Mouse (Mus musculus): ENCODE results near the gene Camk1d. TPM values are rescaled to one million over a fixed set of nuclear protein-coding genes. Genes with fewer than 3 reads are reported as not detected.
"Not testable (repeated sequence)": the region's sequence is repeated elsewhere in the genome, so short reads cannot be mapped to it uniquely, and the experiment has no call there.

The Camk1d gene
- total RNA-seq, 2 experiments from 2014 or later: 0.26 to 4.5 TPM

DNA sequence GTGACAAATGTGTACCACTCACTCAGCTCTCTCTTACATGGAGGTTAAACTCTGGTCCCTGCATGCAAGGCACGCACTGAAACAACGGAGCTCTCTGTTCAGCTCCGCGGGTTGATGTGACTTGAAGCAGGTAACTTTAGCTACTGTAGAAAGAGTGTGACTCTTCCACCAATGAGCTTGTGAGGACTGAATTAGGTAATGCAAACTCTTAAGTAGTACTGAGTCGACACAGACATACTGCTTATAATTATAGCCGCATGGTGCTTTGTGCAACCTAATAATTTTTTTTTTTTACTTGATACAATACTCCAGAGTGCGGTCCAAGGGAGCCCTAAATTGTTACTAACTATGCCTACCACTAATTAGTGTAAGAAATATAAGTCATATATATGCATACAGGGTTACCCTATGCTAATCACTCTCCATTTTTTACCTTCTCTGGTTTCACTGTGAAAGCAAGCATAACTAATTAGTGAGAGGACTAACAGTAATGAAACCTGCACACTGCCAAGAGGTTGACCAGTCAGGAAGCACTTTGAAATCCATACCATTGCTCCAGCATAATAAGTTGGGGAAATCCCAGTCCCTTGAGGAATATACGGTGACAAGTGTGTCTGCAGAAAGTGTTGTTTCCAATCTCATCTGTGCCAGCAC, 125.9 kb downstream of the Camk1d start:
- no peak for ATAC-seq (replicated peaks; ENCODE audit: poor library complexity, severe bottlenecking)

DNA sequence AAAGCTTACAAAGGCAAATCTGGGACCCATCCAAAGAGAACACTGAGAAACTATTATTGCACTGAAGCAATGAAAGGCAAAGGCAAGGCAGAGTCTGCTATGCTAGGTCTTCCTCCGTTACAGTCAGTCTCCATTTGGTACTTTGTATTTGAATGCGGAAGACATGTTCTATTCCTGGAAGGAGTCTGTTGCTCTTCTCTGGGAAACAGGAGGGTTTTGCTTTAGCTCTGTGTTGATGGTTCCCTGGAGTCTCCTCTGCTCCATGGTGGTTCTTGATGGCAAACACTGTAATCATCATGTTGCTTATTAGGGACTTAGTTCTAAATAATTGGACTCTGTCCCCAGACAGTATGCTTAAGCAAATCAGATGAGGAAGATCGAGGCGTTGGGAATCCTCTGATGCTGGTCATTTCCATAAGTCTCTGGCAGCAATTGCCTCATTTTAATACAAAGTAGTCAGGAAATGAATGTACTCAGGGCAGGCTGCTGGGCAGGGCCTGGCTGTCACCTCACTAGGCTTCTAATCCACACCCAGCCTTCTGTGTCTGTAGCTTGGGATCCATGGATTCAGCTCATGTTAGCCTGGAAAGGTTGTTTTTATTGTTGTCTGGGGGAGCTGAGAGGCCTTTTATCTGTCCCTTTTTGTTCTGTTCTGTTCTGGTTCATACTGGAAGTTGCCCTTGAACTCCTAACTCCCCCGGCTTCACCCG, 129.8 kb downstream of the Camk1d start:
- ATAC-seq (replicated peaks; ENCODE audit: poor library complexity, severe bottlenecking): no peak

DNA sequence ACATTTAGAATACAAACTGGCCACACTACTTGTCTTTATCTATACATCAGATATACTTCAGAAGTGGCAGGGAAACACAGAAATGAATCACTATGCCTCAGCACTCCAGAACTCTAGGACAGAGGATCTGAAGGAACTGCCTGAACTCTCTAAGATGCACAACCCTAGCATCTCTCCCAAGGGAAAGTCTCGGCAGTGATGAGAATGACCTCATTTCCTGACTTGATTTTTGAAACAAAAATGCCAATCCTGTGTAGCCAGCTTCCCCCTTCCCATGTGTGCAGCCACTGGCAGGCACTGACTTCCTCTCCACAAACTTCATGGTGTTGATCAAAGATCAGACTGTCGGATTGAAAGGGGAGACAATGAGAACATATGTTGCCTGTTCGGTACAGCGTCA, 134.9 kb downstream of the Camk1d start:
- no peak for ATAC-seq (replicated peaks; ENCODE audit: poor library complexity, severe bottlenecking)

GRCm38 (mm10) chr2:5577399-5578129, 136.8 kb downstream of the Camk1d start:
- ATAC-seq (replicated peaks; ENCODE audit: poor library complexity, severe bottlenecking): no peak

- ATAC-seq (replicated peaks; ENCODE audit: poor library complexity, severe bottlenecking): no peak
Observed at GRCm38 (mm10) chr2:5572314-5573006, 141.9 kb downstream of the Camk1d start.

DNA sequence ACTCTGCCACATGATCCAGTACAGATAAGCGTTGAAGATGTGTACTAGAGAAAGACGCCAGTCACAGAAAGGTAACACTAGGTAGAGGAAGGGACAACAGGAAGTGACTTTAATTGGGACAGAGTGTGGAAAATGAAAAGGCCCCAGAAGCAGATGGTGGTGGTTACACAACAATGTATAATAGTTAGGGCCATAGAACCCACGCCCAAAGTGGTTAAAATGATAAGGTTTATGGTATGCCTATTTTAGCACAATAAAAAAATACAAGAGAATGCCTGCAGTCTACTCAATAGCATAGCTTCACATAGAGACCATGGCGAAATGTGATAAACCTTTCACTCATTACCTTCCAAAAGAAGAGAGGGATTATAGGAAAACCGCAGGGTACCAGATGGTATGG, 147.7 kb downstream of the Camk1d start:
- no peak for ATAC-seq (replicated peaks; ENCODE audit: poor library complexity, severe bottlenecking)

GRCm38 (mm10) chr2:5563685-5564084, 150.6 kb downstream of the Camk1d start:
- ATAC-seq (replicated peaks; ENCODE audit: poor library complexity, severe bottlenecking): no peak

DNA sequence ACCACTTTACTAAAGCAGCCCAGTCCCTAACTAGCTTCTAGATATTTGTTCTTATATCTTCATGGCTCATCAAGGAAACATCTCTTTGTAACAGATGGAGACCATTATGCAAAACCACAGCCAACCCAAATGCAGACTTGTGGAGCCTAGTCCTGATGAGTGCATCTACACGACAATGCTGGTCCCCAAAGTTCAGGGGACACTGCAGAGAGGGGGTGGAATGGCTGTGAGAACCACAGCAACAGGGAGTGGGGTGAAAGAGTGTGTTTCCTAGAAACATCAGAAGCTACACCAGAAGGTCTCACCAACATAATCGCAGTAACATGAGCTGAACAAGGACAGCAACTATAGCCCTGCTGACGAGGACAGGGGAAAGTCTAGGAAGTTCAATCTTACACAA, 152.9 kb downstream of the Camk1d start:
- no peak for ATAC-seq (replicated peaks; ENCODE audit: poor library complexity, severe bottlenecking)

GRCm38 (mm10) chr2:5553264-5553663, 161.1 kb downstream of the Camk1d start:
- ATAC-seq (replicated peaks; ENCODE audit: poor library complexity, severe bottlenecking): no peak

DNA sequence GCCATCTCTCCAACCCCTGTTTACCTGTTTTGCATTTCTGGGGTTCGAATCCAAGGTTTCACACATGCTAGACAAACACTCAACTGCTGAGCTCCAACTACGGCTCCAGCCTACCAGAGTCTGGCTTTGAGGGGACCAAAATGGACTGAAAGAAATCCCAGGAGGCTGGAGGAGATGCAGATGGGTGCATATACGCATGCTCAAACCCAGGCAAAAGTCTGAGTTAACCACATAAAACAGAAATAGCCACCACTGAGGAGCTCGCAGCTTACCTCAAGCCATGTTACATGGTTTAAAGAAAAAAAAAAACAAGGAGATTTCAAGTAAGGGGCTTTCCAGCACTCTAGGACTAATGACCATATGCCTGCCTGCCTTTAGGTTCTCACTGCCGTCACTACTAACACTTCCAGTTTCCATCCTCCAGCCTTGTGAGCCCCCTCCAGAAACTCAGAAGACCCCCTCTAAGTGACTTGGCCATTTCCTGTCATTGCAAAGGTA, 162.5 kb downstream of the Camk1d start:
- ATAC-seq (replicated peaks; ENCODE audit: poor library complexity, severe bottlenecking): no peak

DNA sequence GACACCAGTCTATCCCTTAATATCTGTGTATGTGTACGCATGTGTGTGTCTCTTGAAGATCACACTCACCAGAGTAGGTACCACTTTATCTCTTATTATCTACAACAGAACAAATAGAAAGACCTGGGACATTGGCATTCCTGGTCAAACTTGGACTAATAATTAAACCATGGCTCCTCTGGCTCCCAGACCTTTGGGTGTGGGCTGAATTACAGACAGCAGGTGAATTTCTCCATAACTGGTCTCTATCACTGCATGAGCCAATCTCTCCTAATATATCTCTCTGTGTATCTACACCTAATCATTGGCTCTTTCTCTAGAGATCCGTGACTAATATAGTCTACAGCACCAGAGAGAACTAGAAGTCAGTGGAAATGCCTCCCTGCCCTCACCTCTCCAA, 165.0 kb downstream of the Camk1d start:
- no peak for ATAC-seq (replicated peaks; ENCODE audit: poor library complexity, severe bottlenecking)

DNA sequence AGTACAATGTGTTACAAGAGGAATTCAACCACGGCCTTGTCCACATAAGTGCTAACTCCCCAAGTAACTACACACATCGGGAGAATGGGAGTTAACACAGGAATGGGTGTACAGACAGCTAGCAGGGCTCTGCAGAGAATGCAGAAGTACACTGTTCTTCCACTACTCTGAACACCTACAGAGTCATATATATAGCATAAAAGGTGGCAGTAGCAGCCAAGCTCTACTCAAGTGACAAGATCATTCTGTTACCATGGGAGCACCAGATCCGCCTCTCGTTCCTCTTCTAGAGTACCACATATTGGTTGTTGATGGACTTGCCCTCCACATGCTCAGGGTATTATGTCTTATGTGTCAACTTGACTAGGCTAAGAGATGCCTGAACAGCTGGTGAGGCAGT, 165.4 kb downstream of the Camk1d start:
- no peak for ATAC-seq (replicated peaks; ENCODE audit: poor library complexity, severe bottlenecking)

- ATAC-seq (replicated peaks; ENCODE audit: poor library complexity, severe bottlenecking): no peak
Observed at GRCm38 (mm10) chr2:5540870-5541269, 173.4 kb downstream of the Camk1d start.

DNA sequence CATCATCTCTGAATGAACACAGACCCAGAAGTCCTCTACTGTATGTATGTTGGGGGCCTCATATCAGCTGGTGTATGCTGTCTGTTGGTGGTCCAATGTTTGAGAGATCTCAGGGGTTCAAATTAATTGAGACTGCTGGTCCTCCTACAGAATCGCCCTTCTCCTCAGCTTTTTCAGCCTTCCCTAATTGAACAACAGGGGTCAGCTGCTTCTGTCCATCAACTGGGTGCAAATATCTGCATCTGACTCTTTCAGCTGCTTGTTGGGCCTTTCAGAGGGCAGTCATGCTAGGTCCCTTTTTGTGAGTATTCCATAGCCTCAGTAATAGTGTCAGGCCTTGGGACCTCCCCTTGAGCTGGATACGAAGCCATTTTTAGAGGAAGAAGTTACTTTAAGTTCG, 174.4 kb downstream of the Camk1d start:
- ATAC-seq (replicated peaks; ENCODE audit: poor library complexity, severe bottlenecking): not testable (repeated sequence)

DNA sequence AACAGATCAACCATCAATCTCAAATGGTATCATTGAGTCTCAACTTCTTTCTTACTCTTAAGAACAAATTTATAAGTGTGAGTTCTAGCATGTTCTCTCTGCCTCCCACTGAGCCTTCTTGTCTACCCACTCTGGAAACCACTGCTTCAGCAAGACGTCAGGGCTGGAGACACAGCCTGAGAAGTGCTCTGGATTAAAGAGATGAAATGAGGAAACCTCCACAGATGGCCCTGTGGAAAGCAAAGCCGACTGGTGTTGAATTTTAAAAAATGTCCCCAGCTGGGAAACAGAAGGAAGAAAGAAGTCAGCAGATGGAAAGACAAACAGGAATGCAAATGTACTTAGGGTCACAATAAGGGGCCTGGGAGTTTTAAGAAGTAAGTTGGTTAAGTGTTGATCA, 180.4 kb downstream of the Camk1d start:
- no peak for ATAC-seq (replicated peaks; ENCODE audit: poor library complexity, severe bottlenecking)

DNA sequence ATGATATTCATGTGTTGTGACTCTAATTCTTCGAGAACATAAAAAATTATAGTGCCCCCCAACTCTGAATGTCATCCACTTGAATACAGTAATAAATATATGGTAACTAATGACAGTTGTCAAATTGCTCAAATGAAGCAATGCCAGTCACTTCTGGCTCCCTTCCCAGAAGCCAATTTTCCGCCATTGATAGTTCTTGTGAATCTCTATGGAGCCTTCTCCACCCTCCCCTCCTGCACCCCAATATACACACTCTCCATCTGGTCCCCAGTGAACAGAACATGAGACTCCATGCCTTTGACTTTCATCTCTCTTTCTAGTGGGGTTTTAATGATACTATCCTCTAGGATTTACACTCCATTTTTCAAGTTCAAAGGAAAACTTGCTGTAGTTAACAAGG, 184.3 kb downstream of the Camk1d start:
- ATAC-seq (replicated peaks; ENCODE audit: poor library complexity, severe bottlenecking): no peak

GRCm38 (mm10) chr2:5519221-5519669, 195.1 kb downstream of the Camk1d start:
- ATAC-seq (replicated peaks; ENCODE audit: poor library complexity, severe bottlenecking): no peak

GRCm38 (mm10) chr2:5515106-5515505, 199.2 kb downstream of the Camk1d start:
- ATAC-seq (replicated peaks; ENCODE audit: poor library complexity, severe bottlenecking): no peak

DNA sequence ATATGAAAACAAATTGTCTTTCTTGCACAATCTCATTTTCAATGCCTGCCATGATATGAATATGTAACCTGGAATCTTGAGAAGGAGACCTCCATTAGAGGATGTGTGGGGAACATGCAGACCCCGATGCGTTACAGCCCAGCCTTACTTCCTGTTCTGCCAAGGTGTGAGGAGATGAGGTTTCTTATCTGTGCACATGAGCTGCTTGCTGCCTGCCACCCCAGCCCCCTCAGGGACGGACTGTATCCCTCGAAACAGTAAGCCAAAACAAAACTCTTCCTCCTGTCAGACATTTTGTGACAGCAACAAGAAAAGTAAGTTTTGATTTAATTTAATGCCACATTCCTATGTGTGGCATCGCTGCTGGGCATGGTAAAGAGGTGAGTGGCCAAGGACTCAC, 200.2 kb downstream of the Camk1d start:
- no peak for ATAC-seq (replicated peaks; ENCODE audit: poor library complexity, severe bottlenecking)

GRCm38 (mm10) chr2:5513621-5514020, 200.7 kb downstream of the Camk1d start:
- no peak for ATAC-seq (replicated peaks; ENCODE audit: poor library complexity, severe bottlenecking)

- ATAC-seq (replicated peaks; ENCODE audit: poor library complexity, severe bottlenecking): no peak
Observed at GRCm38 (mm10) chr2:5510042-5510441, 204.3 kb downstream of the Camk1d start.

Measured in granulocyte monocyte progenitor cell, adult 5-6 weeks (primary cell).